Comparison of ENCODE assay signal across 25 mouse cellular contexts in genomic region chr16:76524921-76525320, GRCm38 (mm10).
DNase-seq lines count a peak whose midpoint lies in the region; ATAC-seq and TF ChIP-seq lines count a peak whose summit lies in the region.
"Had no signal": no experiment of that assay in that cellular context is flagged by ENCODE, and none has a peak within 500 bp of the region (broad histone marks: within the 10 kb centered on the region; RNA-seq: fewer than 3 reads in every experiment).

No protein-coding gene starts in this region.

- H3K9me3 ChIP-seq in heart, embryonic 11.5 days (replicated peaks; ENCODE audit: control insufficient read depth, low read length) = no peaks in the 10 kb centered on the region
- H3K9me3 ChIP-seq in midbrain, embryonic 11.5 days (ENCODE audit: control insufficient read depth, low read length) = no peaks in the 10 kb centered on the region
- no peaks in the 10 kb centered on the region for H3K9me3 ChIP-seq in midbrain, embryonic 16.5 days (replicated peaks; ENCODE audit: control insufficient read depth, low read length, poor library complexity, severe bottlenecking)
- H3K9me3 ChIP-seq in limb, embryonic 10.5 days (replicated peaks) = no peaks in the 10 kb centered on the region
- no peaks in the 10 kb centered on the region for H3K9me3 ChIP-seq in hindbrain, postnatal 0 days (ENCODE audit: low read length)
- H3K9me3 ChIP-seq: embryonic facial prominence, embryonic 12.5 days; forebrain, embryonic 13.5 days; forebrain, embryonic 15.5 days; G1E had no signal

- no peaks in the 10 kb centered on the region for H3K27me3 ChIP-seq in heart, embryonic 11.5 days (ENCODE audit: control insufficient read depth, insufficient read depth, low read length)
- no peaks in the 10 kb centered on the region for H3K27me3 ChIP-seq in midbrain, embryonic 11.5 days (ENCODE audit: control insufficient read depth, insufficient read depth, low read length)
- H3K27me3 ChIP-seq in midbrain, embryonic 16.5 days (ENCODE audit: control insufficient read depth, insufficient read depth, low read depth, low read length) = no peaks in the 10 kb centered on the region
- H3K27me3 ChIP-seq in limb, embryonic 10.5 days (ENCODE audit: low read depth, poor library complexity, severe bottlenecking) = no peaks in the 10 kb centered on the region
- no peaks in the 10 kb centered on the region for H3K27me3 ChIP-seq in hindbrain, postnatal 0 days (ENCODE audit: insufficient read depth, low read length)
- H3K27me3 ChIP-seq: CH12.LX; embryonic facial prominence, embryonic 12.5 days; forebrain, embryonic 13.5 days; forebrain, embryonic 15.5 days; Patski had no signal

- H3K9ac ChIP-seq in heart, embryonic 11.5 days (ENCODE audit: low read depth, low read length) = no peak overlapping the region
- no peak overlapping the region for H3K9ac ChIP-seq in midbrain, embryonic 11.5 days (ENCODE audit: low read length)
- no peak overlapping the region for H3K9ac ChIP-seq in midbrain, embryonic 16.5 days (ENCODE audit: low read depth, low read length)
- H3K9ac ChIP-seq in hindbrain, postnatal 0 days (replicated peaks; ENCODE audit: low read length) = no peak overlapping the region
- H3K9ac ChIP-seq: embryonic facial prominence, embryonic 12.5 days; forebrain, embryonic 13.5 days; forebrain, embryonic 15.5 days had no signal

- WGBS in heart, embryonic 11.5 days (ENCODE audit: insufficient replicate concordance) = 71% methylated on average over 4 of the region's 4 CpGs
- 93% methylated on average over 4 of the region's 4 CpGs for WGBS in midbrain, embryonic 11.5 days
- WGBS in midbrain, embryonic 16.5 days = 83% methylated on average over 4 of the region's 4 CpGs
- 65% methylated on average over 4 of the region's 4 CpGs for WGBS in limb, embryonic 10.5 days
- 87% methylated on average over 4 of the region's 4 CpGs for WGBS in hindbrain, postnatal 0 days

- no peak for TF ChIP-seq CTCF in hindbrain, postnatal 0 days (IDR thresholded peaks at IDR 0.05; ENCODE audit: low read depth)

- no peak overlapping the region for H3K4me3 ChIP-seq in heart, embryonic 11.5 days (ENCODE audit: low read depth, low read length)
- no peak overlapping the region for H3K4me3 ChIP-seq in midbrain, embryonic 11.5 days (ENCODE audit: low read depth, low read length)
- H3K4me3 ChIP-seq in midbrain, embryonic 16.5 days (ENCODE audit: low read depth, low read length) = no peak overlapping the region
- H3K4me3 ChIP-seq in limb, embryonic 10.5 days = no peak overlapping the region
- no peak overlapping the region for H3K4me3 ChIP-seq in hindbrain, postnatal 0 days (ENCODE audit: low read length)
- H3K4me3 ChIP-seq: embryonic facial prominence, embryonic 12.5 days; forebrain, embryonic 13.5 days; forebrain, embryonic 15.5 days had no signal

- H3K4me1 ChIP-seq in heart, embryonic 11.5 days (ENCODE audit: control insufficient read depth, insufficient read depth, low read length) = peaks cover 2% of the 10 kb centered on the region; the same call in 1 of the 2 replicates
- H3K4me1 ChIP-seq in midbrain, embryonic 11.5 days (ENCODE audit: control insufficient read depth, insufficient read depth, low read length) = no peaks in the 10 kb centered on the region
- H3K4me1 ChIP-seq in midbrain, embryonic 16.5 days (ENCODE audit: control insufficient read depth, insufficient read depth, low read length) = no peaks in the 10 kb centered on the region
- peaks cover 21% of the 10 kb centered on the region for H3K4me1 ChIP-seq in limb, embryonic 10.5 days
- H3K4me1 ChIP-seq in hindbrain, postnatal 0 days (ENCODE audit: insufficient read depth, low read length) = no peaks in the 10 kb centered on the region
- H3K4me1 ChIP-seq: forebrain, embryonic 13.5 days; forebrain, embryonic 15.5 days had no signal

- H3K27ac ChIP-seq in heart, embryonic 11.5 days (ENCODE audit: low read depth, low read length) = no peak overlapping the region
- no peak overlapping the region for H3K27ac ChIP-seq in midbrain, embryonic 11.5 days (ENCODE audit: low read depth, low read length)
- no peak overlapping the region for H3K27ac ChIP-seq in midbrain, embryonic 16.5 days (ENCODE audit: low read length)
- 0 out of 2 replicates have a peak overlapping the region, but pooled peaks have one; percentile 46 for H3K27ac ChIP-seq in limb, embryonic 10.5 days
- H3K27ac ChIP-seq in hindbrain, postnatal 0 days = no peak overlapping the region
- H3K27ac ChIP-seq: embryonic facial prominence, embryonic 12.5 days; forebrain, embryonic 13.5 days; forebrain, embryonic 15.5 days had no signal

- DNase-seq in heart, adult 11 months = peak; percentile 73
- peak; percentile 10 for DNase-seq in midbrain, embryonic 11.5 days (ENCODE audit: low spot score, missing footprints)
- no peak for DNase-seq in limb, embryonic 10.5 days (ENCODE audit: low spot score)
- DNase-seq in right cerebral cortex, postnatal 36 days (ENCODE audit: low spot score in 2 of 2) = no peak
- no peak for DNase-seq in hindbrain, postnatal 0 days (ENCODE audit: low spot score)
- DNase-seq: adrenal gland, postnatal 10 days; adrenal gland, postnatal 25 days; B cell, adult 2 months; cerebellum, adult 11 months; cerebellum, adult 18-20 months; cerebellum, adult 8-10 months; cerebellum, adult 9-11 months; cerebellum, postnatal 14 days; cerebellum, postnatal 36 days; embryo, embryonic 11 days had no signal

- H3K36me3 ChIP-seq in heart, embryonic 11.5 days (ENCODE audit: control insufficient read depth, insufficient read depth, low read length) = no peaks in the 10 kb centered on the region
- H3K36me3 ChIP-seq in midbrain, embryonic 11.5 days (ENCODE audit: control insufficient read depth, insufficient read depth, low read length) = no peaks in the 10 kb centered on the region
- no peaks in the 10 kb centered on the region for H3K36me3 ChIP-seq in midbrain, embryonic 16.5 days (ENCODE audit: control insufficient read depth, insufficient read depth, low read length)
- H3K36me3 ChIP-seq in limb, embryonic 10.5 days = no peaks in the 10 kb centered on the region
- H3K36me3 ChIP-seq in hindbrain, postnatal 0 days (ENCODE audit: insufficient read depth, low read length) = no peaks in the 10 kb centered on the region
- H3K36me3 ChIP-seq: embryonic facial prominence, embryonic 12.5 days; forebrain, embryonic 15.5 days; G1E had no signal

- H3K4me2 ChIP-seq in heart, embryonic 11.5 days = no peak overlapping the region
- no peak overlapping the region for H3K4me2 ChIP-seq in midbrain, embryonic 11.5 days
- H3K4me2 ChIP-seq in midbrain, embryonic 16.5 days (ENCODE audit: low read length) = no peak overlapping the region
- H3K4me2 ChIP-seq in hindbrain, postnatal 0 days (ENCODE audit: low read depth, low read length) = no peak overlapping the region
- H3K4me2 ChIP-seq: embryonic facial prominence, embryonic 12.5 days; forebrain, embryonic 13.5 days; forebrain, embryonic 15.5 days had no signal

- no peak for ATAC-seq in heart, embryonic 11.5 days (replicated peaks; ENCODE audit: insufficient number of reproducible peaks, low FRiP score, low TSS enrichment)
- ATAC-seq in midbrain, embryonic 11.5 days (ENCODE audit: low FRiP score) = no peak
- no peak for ATAC-seq in midbrain, embryonic 16.5 days
- no peak for ATAC-seq in hindbrain, postnatal 0 days
- ATAC-seq: activated CD4-positive, CD25-positive, alpha-beta regulatory T cell, adult 4 months; CD4-positive, CD25-positive, alpha-beta regulatory T cell, adult 4 months; forebrain, embryonic 13.5 days; forebrain, embryonic 15.5 days; Patski had no signal

Comparison
In these comparisons a context has a peak if more than half of its experiments do, and no peak if none do; other contexts are left out.
1. DNase-seq: peak in heart, adult 11 months (single experiment) and midbrain, embryonic 11.5 days (single experiment); none in limb, embryonic 10.5 days (single experiment), right cerebral cortex, postnatal 36 days (0 of 2) and hindbrain, postnatal 0 days (single experiment).